Mouse (Mus musculus) embryonic facial prominence, embryonic 13.5 days (tissue): ENCODE results near the gene Tmem88b. TPM values are rescaled to one million over a fixed set of nuclear protein-coding genes. Genes with fewer than 3 reads are reported as not detected.
"Not testable (repeated sequence)": the region's sequence is repeated elsewhere in the genome, so short reads cannot be mapped to it uniquely, and the experiment has no call there.

Source experiments
- ATAC-seq: fragments of 200-750 bp; cut with Nextera tagmentation; 2 replicates; pipeline ENCODE4 v1.8.0; 2017; ENCODE audit warnings: low read depth; ENCODE audit not compliant: insufficient number of reproducible peaks, insufficient read depth, low FRiP score, low TSS enrichment
- H3K27ac ChIP-seq: fragments of 300-500 bp; sonication (generic); 2 replicates; pipeline ENCODE4 v1.5.1; 2015; ENCODE audit warnings: moderate library complexity, mild to moderate bottlenecking, inconsistent platforms
- H3K27me3 ChIP-seq: fragments of 300-500 bp; sonication (generic); 2 replicates; pipeline ENCODE4 v1.6.1; 2015; ENCODE audit warnings: mild to moderate bottlenecking, inconsistent platforms
- H3K36me3 ChIP-seq: fragments of 300-500 bp; sonication (generic); 2 replicates; pipeline ENCODE4 v1.6.1; 2015; ENCODE audit warnings: mild to moderate bottlenecking, inconsistent platforms
- H3K4me1 ChIP-seq: fragments of 300-500 bp; sonication (generic); 2 replicates; pipeline ENCODE4 v1.6.1; 2015; ENCODE audit warnings: inconsistent platforms
- H3K4me2 ChIP-seq: fragments of 300-500 bp; sonication (generic); 2 replicates; pipeline ENCODE4 v1.6.1; 2015; ENCODE audit warnings: moderate library complexity, mild to moderate bottlenecking, inconsistent platforms
- H3K4me3 ChIP-seq: fragments of 300-500 bp; sonication (generic); 2 replicates; pipeline ENCODE4 v1.5.1; 2015; ENCODE audit warnings: mild to moderate bottlenecking, inconsistent platforms
- H3K9ac ChIP-seq: fragments of 300-500 bp; sonication (generic); 2 replicates; pipeline ENCODE4 v1.6.1; 2015; ENCODE audit warnings: mild to moderate bottlenecking, inconsistent platforms
- H3K9me3 ChIP-seq: fragments of 300-500 bp; sonication (generic); 2 replicates; pipeline ENCODE4 v1.6.1; 2016; ENCODE audit warnings: inconsistent platforms
- WGBS: fragments of 180-500 bp; shearing (Covaris S2); methylation state at CpG from one replicate; pipeline ENCODE4 v1.1.7; 2015; ENCODE audit warnings: mixed read lengths; 5-methylcytosine and 5-hydroxymethylcytosine counted together
- polyA plus RNA-seq: library from polyadenylated mRNA; unstranded; fragments of >200 nt; fragmentation: Nextera tagmentation; extraction: Ambion mirVana; gene quantifications from 2 replicates; pipeline ENCODE4 v1.2.1, GENCODE M21; 2015

Tmem88b gene
- polyA plus RNA-seq, 1 experiment from 2014 or later: 0.67 TPM

- WGBS: 93% methylated on average over 12 of the region's 12 CpGs
- Histone ChIP-seq H3K36me3 (peaks cover 53% of the 10 kb centered on the region), H3K4me1 (peaks cover 22% of the 10 kb centered on the region), H3K27me3 (no peaks in the 10 kb centered on the region), H3K9me3 (no peaks in the 10 kb centered on the region), H3K4me3 (no peak overlapping the region), H3K4me2 (no peak overlapping the region), H3K9ac (no peak overlapping the region), H3K27ac (no peak overlapping the region)
- ATAC-seq: no peak
These were observed 28.7 kb downstream of the Tmem88b start for GRCm38 (mm10) chr4:155757011-155757410.

- no peak for ATAC-seq
- H3K36me3 ChIP-seq: peaks cover 99% of the 10 kb centered on the region
- no peak overlapping the region for H3K9ac ChIP-seq
- no peak overlapping the region for H3K27ac ChIP-seq
- 87% methylated on average over 17 of the region's 17 CpGs for WGBS
- no peak overlapping the region for H3K4me2 ChIP-seq
- no peaks in the 10 kb centered on the region for H3K9me3 ChIP-seq
- no peaks in the 10 kb centered on the region for H3K4me1 ChIP-seq
- no peaks in the 10 kb centered on the region for H3K27me3 ChIP-seq
- H3K4me3 ChIP-seq: no peak overlapping the region
These were observed 38.8 kb downstream of the Tmem88b start for GRCm38 (mm10) chr4:155746575-155747490.

- Histone ChIP-seq H3K27me3 (no peaks in the 10 kb centered on the region), H3K4me1 (no peaks in the 10 kb centered on the region), H3K9me3 (no peaks in the 10 kb centered on the region), H3K4me2 (no peak overlapping the region), H3K4me3 (no peak overlapping the region), H3K36me3 (peaks cover 99% of the 10 kb centered on the region), H3K9ac (no peak overlapping the region), H3K27ac (no peak overlapping the region)
- ATAC-seq: no peak
- WGBS: 86% methylated on average over 8 of the region's 8 CpGs
These were observed 39.6 kb downstream of the Tmem88b start for GRCm38 (mm10) chr4:155746036-155746548.

GRCm38 (mm10) chr4:155745136-155745535 lies 40.5 kb downstream of the Tmem88b start:
- Histone ChIP-seq H3K9me3 (no peaks in the 10 kb centered on the region), H3K4me2 (no peak overlapping the region), H3K9ac (no peak overlapping the region), H3K4me3 (no peak overlapping the region), H3K4me1 (no peaks in the 10 kb centered on the region), H3K36me3 (peaks cover 99% of the 10 kb centered on the region), H3K27me3 (no peaks in the 10 kb centered on the region), H3K27ac (no peak overlapping the region)
- 91% methylated on average over 5 of the region's 5 CpGs for WGBS
- ATAC-seq: no peak

- no peak overlapping the region for H3K4me3 ChIP-seq
- WGBS: 91% methylated on average over 8 of the region's 8 CpGs
- H3K36me3 ChIP-seq: peaks cover 99% of the 10 kb centered on the region
- no peaks in the 10 kb centered on the region for H3K4me1 ChIP-seq
- ATAC-seq: no peak
- H3K4me2 ChIP-seq: no peak overlapping the region
- no peak overlapping the region for H3K9ac ChIP-seq
- H3K27ac ChIP-seq: no peak overlapping the region
- no peaks in the 10 kb centered on the region for H3K27me3 ChIP-seq
- H3K9me3 ChIP-seq: no peaks in the 10 kb centered on the region
These were observed 41.2 kb downstream of the Tmem88b start for GRCm38 (mm10) chr4:155744474-155744873.

- Histone ChIP-seq H3K4me1 (peaks cover 7% of the 10 kb centered on the region; the same call in 1 of the 2 replicates), H3K4me2 (no peak overlapping the region), H3K9ac (no peak overlapping the region), H3K9me3 (no peaks in the 10 kb centered on the region), H3K4me3 (no peak overlapping the region), H3K27me3 (no peaks in the 10 kb centered on the region), H3K36me3 (peaks cover 85% of the 10 kb centered on the region), H3K27ac (no peak overlapping the region)
- WGBS: 92% methylated on average over 5 of the region's 5 CpGs
- ATAC-seq: no peak
These were observed 43.0 kb downstream of the Tmem88b start for GRCm38 (mm10) chr4:155742684-155743083.

- not testable (repeated sequence) for H3K4me2 ChIP-seq, H3K9ac ChIP-seq, ATAC-seq, H3K27me3 ChIP-seq, H3K27ac ChIP-seq, H3K9me3 ChIP-seq, H3K4me3 ChIP-seq
- H3K4me1 ChIP-seq: peaks cover 23% of the 10 kb centered on the region
- 91% methylated on average over 10 of the region's 10 CpGs for WGBS
- H3K36me3 ChIP-seq: peaks cover 73% of the 10 kb centered on the region
These were observed 45.0 kb downstream of the Tmem88b start for GRCm38 (mm10) chr4:155740681-155741080.

GRCm38 (mm10) chr4:155739741-155740636 lies 45.7 kb downstream of the Tmem88b start:
- no peaks in the 10 kb centered on the region for H3K27me3 ChIP-seq
- peaks cover 66% of the 10 kb centered on the region for H3K36me3 ChIP-seq
- no peak overlapping the region; the same call in 1 of the 2 replicates for H3K9ac ChIP-seq
- H3K4me2 ChIP-seq: no peak overlapping the region
- 87% methylated on average over 37 of the region's 37 CpGs for WGBS
- no peaks in the 10 kb centered on the region for H3K9me3 ChIP-seq
- no peak overlapping the region for H3K4me3 ChIP-seq
- peaks cover 27% of the 10 kb centered on the region for H3K4me1 ChIP-seq
- no peak overlapping the region for H3K27ac ChIP-seq
- no peak for ATAC-seq

- Histone ChIP-seq H3K9ac (no peak overlapping the region), H3K4me2 (no peak overlapping the region), H3K4me3 (no peak overlapping the region), H3K4me1 (peaks cover 28% of the 10 kb centered on the region), H3K36me3 (peaks cover 58% of the 10 kb centered on the region), H3K27me3 (no peaks in the 10 kb centered on the region), H3K27ac (no peak overlapping the region), H3K9me3 (no peaks in the 10 kb centered on the region)
- 88% methylated on average over 6 of the region's 6 CpGs for WGBS
- no peak for ATAC-seq
These were observed 46.5 kb downstream of the Tmem88b start for GRCm38 (mm10) chr4:155739152-155739551.

- ATAC-seq: no peak
- Histone ChIP-seq H3K4me1 (peaks cover 36% of the 10 kb centered on the region), H3K4me2 (no peak overlapping the region), H3K27ac (no peak overlapping the region), H3K27me3 (no peaks in the 10 kb centered on the region), H3K36me3 (peaks cover 51% of the 10 kb centered on the region), H3K9me3 (no peaks in the 10 kb centered on the region), H3K9ac (no peak overlapping the region), H3K4me3 (no peak overlapping the region)
- WGBS: 53% methylated on average over 8 of the region's 8 CpGs
These were observed 47.4 kb downstream of the Tmem88b start for GRCm38 (mm10) chr4:155738262-155738661.

GRCm38 (mm10) chr4:155736421-155736820 lies 49.3 kb downstream of the Tmem88b start:
- Histone ChIP-seq H3K36me3 (peaks cover 46% of the 10 kb centered on the region), H3K9me3 (no peaks in the 10 kb centered on the region), H3K4me1 (peaks cover 38% of the 10 kb centered on the region), H3K9ac (peak overlapping the region; percentile 90; the same call in 1 of the 2 replicates), H3K27me3 (no peaks in the 10 kb centered on the region), H3K4me3 (no peak overlapping the region), H3K27ac (no peak overlapping the region), H3K4me2 (peak overlapping the region; percentile 92)
- no peak for ATAC-seq
- WGBS: 92% methylated on average over 5 of the region's 5 CpGs
